Mouse (Mus musculus) adrenal gland, postnatal 36 days (tissue): Measurements from ENCODE around the gene Bhlha15. TPM values are rescaled to one million over a fixed set of nuclear protein-coding genes. Genes with fewer than 3 reads are reported as not detected.

Experiments
- DNase-seq, 2 experiments: peaks; one replicate each; pipeline ENCODE4 v3.0.0; 2021; ENCODE audit warnings: mixed read lengths in 1 of 2
- total RNA-seq, 2 experiments: library from RNA; stranded (reverse); gene quantifications; 2 replicates each; pipeline ENCODE4 v1.2.3; 2021

Gene Bhlha15
- total RNA-seq, 2 experiments from 2014 or later: 0.69 to 0.86 TPM

DNA sequence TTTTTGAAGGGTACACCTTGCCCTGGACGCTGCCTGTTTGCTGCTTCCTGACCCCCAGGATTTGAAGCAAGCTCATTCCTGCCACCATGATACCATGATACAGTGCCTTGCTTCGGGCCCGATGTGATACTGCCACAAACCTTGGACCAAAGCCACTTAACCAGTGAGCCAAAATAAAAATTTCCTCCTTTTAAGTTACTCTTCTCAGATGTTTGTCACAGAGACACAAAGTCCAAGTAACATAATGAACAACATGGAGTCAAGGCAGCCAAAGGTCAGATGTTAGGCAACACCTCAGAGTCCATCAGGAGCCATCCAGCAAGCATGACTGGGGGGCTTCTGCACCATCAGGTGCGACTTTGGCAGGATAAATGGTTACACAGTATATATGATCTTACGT is 42.4 kb downstream of the Bhlha15 start:
- DNase-seq: no peak

DNA sequence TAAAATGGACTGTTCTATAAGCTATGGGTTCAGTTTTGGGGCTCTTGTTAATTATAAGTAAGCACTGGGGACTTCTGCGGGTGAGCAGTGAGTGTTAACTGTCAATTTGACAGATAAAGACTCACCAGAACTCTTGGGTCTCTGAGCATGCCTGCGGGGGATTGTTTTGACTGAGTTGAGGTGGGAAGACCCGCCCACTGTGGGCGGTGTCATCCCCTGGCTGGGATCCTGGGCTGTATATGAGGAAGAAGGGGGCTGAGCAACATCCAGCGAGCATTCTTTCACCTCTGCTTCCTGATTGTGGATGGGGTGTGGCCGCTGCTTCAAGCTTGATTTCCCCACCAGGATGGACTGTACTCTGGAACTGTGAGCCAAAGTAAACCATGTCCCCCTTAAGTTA is 44.1 kb downstream of the Bhlha15 start:
- DNase-seq: no peak

GRCm38 (mm10) chr5:144234714-144235113 is 44.6 kb downstream of the Bhlha15 start:
- no peak for DNase-seq

DNA sequence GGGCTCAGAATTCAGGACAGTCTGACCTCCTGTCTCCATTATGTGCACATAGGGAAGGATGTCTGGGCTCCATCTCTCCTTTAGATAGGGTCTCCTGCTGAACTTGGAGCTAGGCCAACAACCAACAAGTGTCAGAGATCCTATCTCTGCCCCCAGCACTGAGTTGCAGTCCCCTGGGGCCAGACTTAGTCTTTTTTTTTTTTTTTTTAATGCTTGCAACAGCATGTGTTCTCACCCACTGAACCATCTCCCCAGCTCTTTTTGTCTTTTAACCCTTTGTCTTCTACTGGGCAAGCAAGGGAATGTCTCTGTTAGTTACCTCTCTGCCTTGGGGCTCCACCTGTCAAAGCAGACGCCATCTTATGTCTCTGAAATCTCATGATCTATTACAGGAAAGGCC is 48.9 kb downstream of the Bhlha15 start:
- no peak for DNase-seq

Other genes starting within 250 kb of the Bhlha15 start
- gene Ccz1, start 175.4 kb upstream of the Bhlha15 start, total RNA-seq: 10 to 100 TPM; 54.1 to 62.9 TPM
- not detected for gene Ocm, start 163.6 kb upstream of the Bhlha15 start, total RNA-seq
- gene Lmtk2, start 89.8 kb upstream of the Bhlha15 start, total RNA-seq: 10 to 100 TPM; 33.6 to 34.1 TPM
- 100 to 1,000 TPM in 1 of 2 experiments, 10 to 100 TPM in 1; 92.8 to 111 TPM for gene Tecpr1, start 33.3 kb downstream of the Bhlha15 start, total RNA-seq
- 100 to 1,000 TPM; 115 to 151 TPM for gene Bri3, start 54.2 kb downstream of the Bhlha15 start, total RNA-seq
- gene Baiap2l1, start 167.8 kb downstream of the Bhlha15 start, total RNA-seq: 10 to 100 TPM in 1 of 2 experiments, 1 to 10 TPM in 1; 8.9 to 15.2 TPM